Mouse (Mus musculus) midbrain, postnatal 0 days (tissue): Measurements from ENCODE around the gene Apoc4. TPM values are rescaled to one million over a fixed set of nuclear protein-coding genes. Genes with fewer than 3 reads are reported as not detected.
A peak's percentile ranks its signal among the peaks of the same experiment; 100 is the strongest.

Experiments
- ATAC-seq: fragments of 200-750 bp; cut with Nextera tagmentation; 2 replicates; pipeline ENCODE4 v1.8.0; 2017; ENCODE audit warnings: moderate number of reproducible peaks, mild to moderate bottlenecking, moderate TSS enrichment, moderate library complexity; ENCODE audit not compliant: low FRiP score
- DNase-seq: peaks from one replicate; pipeline ENCODE4 v3.0.0-alpha.2; 2015; ENCODE audit warnings: low spot score
- H3K27ac ChIP-seq: fragments of 300-500 bp; sonication (generic); 2 replicates; pipeline ENCODE4 v1.5.1; 2014; ENCODE audit warnings: low read depth, mild to moderate bottlenecking, low read length, mixed read lengths
- H3K27me3 ChIP-seq: fragments of 300-500 bp; sonication (generic); 2 replicates; pipeline ENCODE4 v1.6.1; 2014; ENCODE audit warnings: low read length, control low read depth, mixed read lengths; ENCODE audit not compliant: insufficient read depth
- H3K36me3 ChIP-seq: fragments of 300-500 bp; sonication (generic); 2 replicates; pipeline ENCODE4 v1.6.1; 2014; ENCODE audit warnings: low read length, control low read depth, mixed read lengths; ENCODE audit not compliant: insufficient read depth
- H3K4me1 ChIP-seq: fragments of 300-500 bp; sonication (generic); 2 replicates; pipeline ENCODE4 v1.6.1; 2014; ENCODE audit warnings: mild to moderate bottlenecking, control low read depth, antibody characterized with exemption, low read length, mixed read lengths; ENCODE audit not compliant: insufficient read depth
- H3K4me2 ChIP-seq: fragments of 300-500 bp; sonication (generic); 2 replicates; pipeline ENCODE4 v1.6.1; 2014; ENCODE audit warnings: low read depth, mild to moderate bottlenecking, low read length, mixed read lengths; ENCODE audit not compliant: poor library complexity, severe bottlenecking
- H3K4me3 ChIP-seq: fragments of 300-500 bp; sonication (generic); 2 replicates; pipeline ENCODE4 v1.5.1; 2014; ENCODE audit warnings: low read depth, mild to moderate bottlenecking, low read length, moderate library complexity
- H3K9ac ChIP-seq: fragments of 300-500 bp; sonication (generic); replicated peaks from 2 replicates; pipeline ENCODE4 v1.6.1; 2014; ENCODE audit warnings: mild to moderate bottlenecking, low read length, moderate library complexity, mixed read lengths; ENCODE audit not compliant: poor library complexity, severe bottlenecking
- H3K9me3 ChIP-seq: fragments of 300-500 bp; sonication (generic); 2 replicates; pipeline ENCODE4 v1.6.1; 2016; ENCODE audit warnings: low read length, control low read depth
- CTCF ChIP-seq: IDR thresholded peaks from 2 replicates; pipeline ENCODE4 v1.5.1; 2016; ENCODE audit warnings: antibody characterized with exemption, mild to moderate bottlenecking
- WGBS: fragments of 180-500 bp; shearing (Covaris S2); extraction: QIAGEN DNeasy Blood & Tissue Kit; methylation state at CpG from one replicate; pipeline ENCODE4 v1.1.7; 2014; 5-methylcytosine and 5-hydroxymethylcytosine counted together
- polyA plus RNA-seq: library from polyadenylated mRNA; unstranded; fragments of >200 nt; fragmentation: Nextera tagmentation; extraction: Ambion mirVana; gene quantifications from 2 replicates; pipeline ENCODE4 v1.2.1, GENCODE M21; 2015
- total RNA-seq: library from RNA; depleted of rRNA; stranded (reverse); fragments of >200 nt; gene quantifications from 2 replicates; pipeline ENCODE4 v1.2.3, GENCODE M21; 2014

Gene Apoc4
- total and polyA plus RNA-seq, 2 experiments from 2014 or later = not detected

GRCm38 (mm10) chr7:19717346-19717745 is 36.1 kb upstream of the Apoc4 start:
- TF ChIP-seq CTCF = no peak
- no peaks in the 10 kb centered on the region; the same call in 1 of the 2 replicates for H3K4me1 ChIP-seq
- H3K9ac ChIP-seq = no peak overlapping the region
- DNase-seq = no peak
- H3K27me3 ChIP-seq = no peaks in the 10 kb centered on the region
- 0 out of 2 replicates have a peak, but pooled peaks cover 3% of the 10 kb centered on the region for H3K9me3 ChIP-seq
- no peaks in the 10 kb centered on the region for H3K36me3 ChIP-seq
- ATAC-seq = no peak
- no peak overlapping the region for H3K4me3 ChIP-seq
- 97% methylated on average over 4 of the region's 4 CpGs for WGBS
- no peak overlapping the region for H3K27ac ChIP-seq
- no peak overlapping the region for H3K4me2 ChIP-seq

GRCm38 (mm10) chr7:19716822-19717221 is 35.5 kb upstream of the Apoc4 start:
- DNase-seq (no peak), ATAC-seq (no peak)
- H3K4me1 ChIP-seq = no peaks in the 10 kb centered on the region; the same call in 1 of the 2 replicates
- peaks cover 5% of the 10 kb centered on the region; the same call in 1 of the 2 replicates for H3K36me3 ChIP-seq
- WGBS = 85% methylated on average over 2 of the region's 2 CpGs
- TF ChIP-seq CTCF = no peak
- peak overlapping the region; percentile 46; the same call in 1 of the 2 replicates for H3K4me2 ChIP-seq
- no peaks in the 10 kb centered on the region for H3K27me3 ChIP-seq
- H3K27ac ChIP-seq = peak overlapping the region; percentile 88
- H3K9ac ChIP-seq = peak overlapping the region; percentile 54; the same call in 1 of the 2 replicates
- H3K9me3 ChIP-seq = 0 out of 2 replicates have a peak, but pooled peaks cover 3% of the 10 kb centered on the region
- no peak overlapping the region for H3K4me3 ChIP-seq

- ATAC-seq = no peak
- H3K4me1 ChIP-seq = no peaks in the 10 kb centered on the region; the same call in 1 of the 2 replicates
These were observed 34.9 kb upstream of the Apoc4 start for GRCm38 (mm10) chr7:19716055-19716682.

GRCm38 (mm10) chr7:19715239-19716054 is 34.2 kb upstream of the Apoc4 start, which contains the start of gene Tomm40:
Tomm40 (minus strand) TSS chr7:19715438.
- TF ChIP-seq CTCF = no peak
- H3K9me3 ChIP-seq = no peaks in the 10 kb centered on the region
- ATAC-seq (peak; percentile 98), DNase-seq (peak; percentile 100)
- under 1% methylated on average over 58 of the region's 59 CpGs for WGBS
- peaks cover 13% of the 10 kb centered on the region for H3K36me3 ChIP-seq
- H3K27me3 ChIP-seq = no peaks in the 10 kb centered on the region
- no peaks in the 10 kb centered on the region; the same call in 1 of the 2 replicates for H3K4me1 ChIP-seq
- H3K27ac ChIP-seq = peak within 1 kb of the TSS; percentile 88
- H3K4me2 ChIP-seq = peak within 1 kb of the TSS; percentile 97
- H3K4me3 ChIP-seq = peak within 1 kb of the TSS; percentile 99
- H3K9ac ChIP-seq = peak within 1 kb of the TSS; percentile 92

More at GRCm38 (mm10) chr7:19716055-19716682, 34.9 kb upstream of the Apoc4 start:
- WGBS = 5% methylated on average over 18 of the region's 18 CpGs
- Histone ChIP-seq H3K9me3 (0 out of 2 replicates have a peak, but pooled peaks cover 2% of the 10 kb centered on the region), H3K4me3 (peak overlapping the region; percentile 28), H3K27ac (peak overlapping the region; percentile 88), H3K27me3 (no peaks in the 10 kb centered on the region), H3K9ac (peak overlapping the region; percentile 54; the same call in 1 of the 2 replicates), H3K4me2 (peak overlapping the region; percentile 46), H3K36me3 (peaks cover 10% of the 10 kb centered on the region)
- no peak for TF ChIP-seq CTCF
- no peak for DNase-seq

GRCm38 (mm10) chr7:19714836-19715235 is 33.6 kb upstream of the Apoc4 start:
- peak overlapping the region; percentile 99 for H3K4me3 ChIP-seq
- H3K4me1 ChIP-seq = no peaks in the 10 kb centered on the region; the same call in 1 of the 2 replicates
- H3K9me3 ChIP-seq = no peaks in the 10 kb centered on the region
- peak; percentile 6 for DNase-seq
- peaks cover 14% of the 10 kb centered on the region for H3K36me3 ChIP-seq
- H3K27me3 ChIP-seq = no peaks in the 10 kb centered on the region
- H3K27ac ChIP-seq = peak overlapping the region; percentile 80
- H3K4me2 ChIP-seq = peak overlapping the region; percentile 97
- under 1% methylated on average over 37 of the region's 39 CpGs for WGBS
- H3K9ac ChIP-seq = peak overlapping the region; percentile 92
- no peak for TF ChIP-seq CTCF
- ATAC-seq = no peak
